Mouse (Mus musculus) hindbrain, embryonic 11.5 days (tissue): ENCODE measurements at regions not wholly inside any gene's neighbourhood (a gene's known extent, or its start where the extent isn't known, plus 50 kb on each side); places are given as distances from the start of the nearest gene placed in this dataset.

Experiments
- ATAC-seq: fragments of 200-750 bp; cut with Nextera tagmentation; 2 replicates; pipeline ENCODE4 v1.8.0; 2017; ENCODE audit warnings: mild to moderate bottlenecking, moderate TSS enrichment, moderate library complexity; ENCODE audit not compliant: low FRiP score
- DNase-seq: peaks from one replicate; pipeline ENCODE4 v3.0.0-alpha.2; 2015; ENCODE audit warnings: low spot score
- H3K27ac ChIP-seq: fragments of 300-500 bp; sonication (generic); 2 replicates; pipeline ENCODE4 v1.5.1; 2014; ENCODE audit warnings: mild to moderate bottlenecking, low read depth, low read length
- H3K27me3 ChIP-seq: fragments of 300-500 bp; sonication (generic); 2 replicates; pipeline ENCODE4 v1.6.1; 2014; ENCODE audit warnings: mild to moderate bottlenecking, low read length, moderate library complexity, mixed read lengths; ENCODE audit not compliant: control insufficient read depth, insufficient read depth
- H3K36me3 ChIP-seq: fragments of 300-500 bp; sonication (generic); 2 replicates; pipeline ENCODE4 v1.6.1; 2014; ENCODE audit warnings: mild to moderate bottlenecking, low read length, moderate library complexity, mixed read lengths; ENCODE audit not compliant: control insufficient read depth, insufficient read depth
- H3K4me1 ChIP-seq: fragments of 300-500 bp; sonication (generic); replicated peaks from 2 replicates; pipeline ENCODE4 v1.6.1; 2014; ENCODE audit warnings: low read length, mixed read lengths; ENCODE audit not compliant: control insufficient read depth, insufficient read depth
- H3K4me2 ChIP-seq: fragments of 300-500 bp; sonication (generic); replicated peaks from 2 replicates; pipeline ENCODE4 v1.6.1; 2014; ENCODE audit warnings: mild to moderate bottlenecking, low read depth, low read length
- H3K4me3 ChIP-seq: fragments of 300-500 bp; sonication (generic); 2 replicates; pipeline ENCODE4 v1.5.1; 2014; ENCODE audit warnings: low read depth, low read length
- H3K9ac ChIP-seq: fragments of 300-500 bp; sonication (generic); 2 replicates; pipeline ENCODE4 v1.6.1; 2014; ENCODE audit warnings: low read depth, low read length
- H3K9me3 ChIP-seq: fragments of 300-500 bp; sonication (generic); 2 replicates; pipeline ENCODE4 v1.6.1; 2016; ENCODE audit warnings: low read length; ENCODE audit not compliant: control insufficient read depth
- WGBS: fragments of 180-500 bp; shearing (Covaris S2); extraction: QIAGEN DNeasy Blood & Tissue Kit; methylation state at CpG from one replicate; pipeline ENCODE4 v1.1.7; 2014; 5-methylcytosine and 5-hydroxymethylcytosine counted together

- 81% methylated on average over 2 of the region's 2 CpGs for WGBS
- no peaks in the 10 kb centered on the region for H3K9me3 ChIP-seq
- H3K4me2 ChIP-seq, result no peak overlapping the region
- no peaks in the 10 kb centered on the region for H3K4me1 ChIP-seq
- H3K27ac ChIP-seq, result no peak overlapping the region
- DNase-seq (no peak), ATAC-seq (no peak)
- no peak overlapping the region for H3K9ac ChIP-seq
- no peaks in the 10 kb centered on the region for H3K27me3 ChIP-seq
- no peaks in the 10 kb centered on the region for H3K36me3 ChIP-seq
- H3K4me3 ChIP-seq, result no peak overlapping the region
Observed at GRCm38 (mm10) chr9:12380029-12380428, 865.6 kb downstream of the Jrkl start.

GRCm38 (mm10) chr9:12344296-12344695 is 901.3 kb downstream of the Jrkl start:
- no peak for ATAC-seq
- 76% methylated on average over 2 of the region's 2 CpGs for WGBS
- no peak overlapping the region for H3K9ac ChIP-seq
- no peak overlapping the region for H3K4me2 ChIP-seq
- no peaks in the 10 kb centered on the region for H3K36me3 ChIP-seq
- no peaks in the 10 kb centered on the region for H3K9me3 ChIP-seq
- no peak overlapping the region for H3K4me3 ChIP-seq
- no peak for DNase-seq
- H3K27ac ChIP-seq, result no peak overlapping the region
- H3K4me1 ChIP-seq, result no peaks in the 10 kb centered on the region
- H3K27me3 ChIP-seq, result no peaks in the 10 kb centered on the region

- no peak overlapping the region for H3K4me3 ChIP-seq
- no peaks in the 10 kb centered on the region for H3K36me3 ChIP-seq
- no peaks in the 10 kb centered on the region for H3K27me3 ChIP-seq
- H3K9me3 ChIP-seq, result no peaks in the 10 kb centered on the region
- 74% methylated on average over 4 of the region's 4 CpGs for WGBS
- ATAC-seq (peak; percentile 71), DNase-seq (peak; percentile 0)
- H3K9ac ChIP-seq, result no peak overlapping the region
- H3K27ac ChIP-seq, result no peak overlapping the region
- H3K4me1 ChIP-seq, result no peaks in the 10 kb centered on the region
- no peak overlapping the region for H3K4me2 ChIP-seq
Observed at GRCm38 (mm10) chr9:12341453-12341852, 904.2 kb downstream of the Jrkl start.

GRCm38 (mm10) chr9:12313517-12314075 is 932.0 kb downstream of the Jrkl start:
- 74% methylated on average over 4 of the region's 4 CpGs for WGBS
- ATAC-seq (no peak), DNase-seq (no peak)
- Histone ChIP-seq H3K27ac (no peak overlapping the region), H3K36me3 (no peaks in the 10 kb centered on the region), H3K4me3 (no peak overlapping the region), H3K4me2 (no peak overlapping the region), H3K27me3 (no peaks in the 10 kb centered on the region), H3K9ac (no peak overlapping the region), H3K9me3 (no peaks in the 10 kb centered on the region), H3K4me1 (no peaks in the 10 kb centered on the region)

GRCm38 (mm10) chr9:12313027-12313426 is 932.6 kb downstream of the Jrkl start:
- H3K9ac ChIP-seq, result no peak overlapping the region
- H3K4me1 ChIP-seq, result no peaks in the 10 kb centered on the region
- H3K36me3 ChIP-seq, result no peaks in the 10 kb centered on the region
- H3K27ac ChIP-seq, result no peak overlapping the region
- H3K9me3 ChIP-seq, result no peaks in the 10 kb centered on the region
- ATAC-seq, result no peak
- no peaks in the 10 kb centered on the region for H3K27me3 ChIP-seq
- no peak overlapping the region for H3K4me3 ChIP-seq
- DNase-seq, result no peak
- H3K4me2 ChIP-seq, result no peak overlapping the region
- WGBS, result 82% methylated on average over 1 of the region's 1 CpGs
